Mouse (Mus musculus): ENCODE results near the gene Bcl7a.

Gene Bcl7a

GRCm38 (mm10) chr5:123343707-123344627, at the start of gene Bcl7a:
TSS of gene Bcl7a (plus strand) at chr5:123343834.
- peak; percentile 89 for DNase-seq (ENCODE audit: low read depth)

GRCm38 (mm10) chr5:123294653-123295052, 49.0 kb upstream of the Bcl7a start:
- DNase-seq (ENCODE audit: low read depth): no peak

DNA sequence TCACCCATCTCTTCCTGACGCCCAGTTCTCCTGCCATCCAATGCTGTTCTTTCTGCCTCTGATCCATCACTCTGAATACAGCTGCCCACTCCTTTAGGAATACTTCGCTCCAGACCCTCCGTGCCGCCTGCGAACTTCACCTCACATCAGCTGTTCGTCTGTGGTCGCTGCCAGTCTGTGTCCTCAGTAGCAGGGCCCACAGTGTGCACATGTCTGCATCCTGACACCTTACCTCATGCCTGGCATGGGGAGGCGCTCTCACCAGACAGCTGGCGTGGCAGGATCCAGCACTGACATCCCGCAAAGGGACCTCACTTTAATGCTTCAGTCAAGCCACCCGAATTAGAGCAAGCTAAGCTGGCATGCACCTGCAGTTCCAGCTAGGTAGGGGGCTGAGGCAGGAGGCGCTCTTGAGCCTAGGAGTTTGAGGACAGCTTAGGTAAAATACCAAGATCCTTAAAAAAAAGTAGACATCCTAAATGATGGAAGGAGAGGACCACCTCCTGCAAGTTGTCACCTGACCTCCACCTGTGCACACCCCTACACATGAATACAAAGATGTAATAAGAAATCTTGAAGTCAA, 47.3 kb upstream of the Bcl7a start:
- DNase-seq (ENCODE audit: low read depth): peak; percentile 28

GRCm38 (mm10) chr5:123296972-123297754, 46.5 kb upstream of the Bcl7a start:
- DNase-seq (ENCODE audit: low read depth): no peak

DNA sequence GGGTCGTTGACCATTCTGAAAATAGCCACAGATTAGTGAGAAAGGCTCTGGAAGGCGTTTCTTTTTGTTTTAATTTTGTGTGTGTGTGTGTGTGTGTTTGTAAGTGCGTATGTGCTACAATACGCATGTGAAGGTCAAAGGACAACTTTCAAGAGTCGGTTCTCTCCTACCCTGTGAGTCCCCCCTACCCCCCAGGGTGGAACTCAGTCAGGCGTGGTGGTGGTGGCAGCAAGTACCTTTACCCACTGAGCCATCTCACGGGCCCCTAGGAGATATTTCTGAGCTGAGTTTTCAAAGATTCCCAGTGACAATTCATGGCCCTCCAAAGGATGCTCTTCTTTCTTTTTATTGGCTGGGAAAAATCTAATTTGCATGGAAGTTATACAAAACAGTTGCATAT, 45.8 kb upstream of the Bcl7a start:
- DNase-seq (ENCODE audit: low read depth): no peak

DNA sequence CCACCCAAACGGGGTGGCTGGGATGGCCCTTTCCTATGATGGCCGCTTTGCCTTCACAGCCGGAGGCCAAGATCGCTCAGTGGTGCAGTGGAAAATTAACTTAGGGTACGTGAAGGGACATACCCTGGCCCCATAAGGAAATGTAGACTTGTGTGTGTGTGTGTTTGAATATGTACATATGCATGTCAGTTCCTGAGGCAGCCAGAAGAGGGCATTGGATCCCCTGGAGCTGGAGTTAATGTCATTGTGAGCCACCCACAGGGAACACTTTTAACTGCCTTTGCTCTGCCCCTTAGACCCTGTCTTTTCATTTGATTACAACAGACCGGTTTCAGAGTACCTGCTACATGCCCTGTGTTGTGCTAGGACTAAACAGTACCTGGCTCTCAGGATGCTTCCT, 45.1 kb upstream of the Bcl7a start:
- DNase-seq (ENCODE audit: low read depth): peak; percentile 51

- no peak for DNase-seq (ENCODE audit: low read depth)
Observed at GRCm38 (mm10) chr5:123300496-123301034, 43.1 kb upstream of the Bcl7a start.

- DNase-seq (ENCODE audit: low read depth): no peak
Observed at GRCm38 (mm10) chr5:123301780-123302521, 41.7 kb upstream of the Bcl7a start.

DNA sequence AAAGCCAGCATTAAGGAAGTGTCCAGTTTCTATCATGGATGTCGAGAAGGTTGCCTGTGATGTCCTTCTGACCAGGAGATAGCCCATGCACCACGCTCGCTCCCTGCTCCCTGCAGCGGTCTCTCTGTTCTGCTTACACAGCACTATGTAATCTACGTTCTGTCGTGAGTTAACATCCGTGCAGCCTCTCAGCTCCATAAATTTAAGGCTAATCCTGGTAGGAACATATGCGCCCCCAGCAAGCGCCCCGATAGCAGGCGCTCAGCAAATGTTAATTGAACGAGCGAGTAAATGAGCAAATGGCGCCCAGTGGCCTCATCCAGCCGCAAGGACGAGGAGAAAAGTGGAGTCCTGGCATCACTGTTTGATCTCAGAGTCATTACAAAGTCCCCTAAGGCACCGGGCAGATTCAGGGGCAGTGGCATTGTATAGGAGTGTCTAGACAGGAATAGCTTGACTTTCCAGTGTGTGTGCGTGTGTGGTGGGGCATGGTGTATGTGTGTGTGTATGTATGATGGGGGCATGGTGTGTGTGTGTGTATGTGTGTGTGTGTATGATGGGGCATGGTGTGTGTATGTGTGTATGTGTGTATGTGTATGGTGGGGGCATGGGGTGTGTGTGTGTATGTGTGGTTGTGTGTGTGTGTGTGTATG, 35.9 kb upstream of the Bcl7a start:
- DNase-seq (ENCODE audit: low read depth): no peak

DNA sequence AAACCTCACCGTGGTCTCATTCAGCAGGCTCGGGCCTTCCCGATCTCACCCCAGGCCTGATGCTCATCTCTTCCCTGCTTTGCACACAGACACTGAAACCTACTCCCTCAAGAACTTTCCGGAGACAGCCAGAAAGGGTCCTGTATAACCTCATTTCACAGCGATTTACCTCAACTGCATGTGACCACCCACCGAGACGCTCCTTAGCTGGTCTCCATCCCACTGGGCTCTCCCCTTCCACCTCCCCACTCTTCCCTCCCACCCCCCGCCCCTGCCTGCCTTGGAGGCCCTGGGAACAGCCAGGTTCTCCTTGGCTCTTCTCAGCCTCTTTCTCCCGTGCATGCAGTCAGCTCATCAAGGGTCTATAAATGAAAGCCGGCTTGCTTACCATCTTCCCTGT, 33.8 kb upstream of the Bcl7a start:
- no peak for DNase-seq (ENCODE audit: low read depth)

GRCm38 (mm10) chr5:123310221-123310620, 33.4 kb upstream of the Bcl7a start:
- DNase-seq (ENCODE audit: low read depth): no peak

- DNase-seq (ENCODE audit: low read depth): no peak
Observed at GRCm38 (mm10) chr5:123313058-123313630, 30.5 kb upstream of the Bcl7a start.

- no peak for DNase-seq (ENCODE audit: low read depth)
Observed at GRCm38 (mm10) chr5:123313851-123314380, 29.7 kb upstream of the Bcl7a start.

- DNase-seq (ENCODE audit: low read depth): no peak
Observed at GRCm38 (mm10) chr5:123315219-123315866, 28.3 kb upstream of the Bcl7a start.

- peak; percentile 46 for DNase-seq (ENCODE audit: low read depth)
Observed at GRCm38 (mm10) chr5:123317992-123318391, 25.6 kb upstream of the Bcl7a start.

GRCm38 (mm10) chr5:123320136-123320535, 23.5 kb upstream of the Bcl7a start:
- peak; percentile 37 for DNase-seq (ENCODE audit: low read depth)

DNA sequence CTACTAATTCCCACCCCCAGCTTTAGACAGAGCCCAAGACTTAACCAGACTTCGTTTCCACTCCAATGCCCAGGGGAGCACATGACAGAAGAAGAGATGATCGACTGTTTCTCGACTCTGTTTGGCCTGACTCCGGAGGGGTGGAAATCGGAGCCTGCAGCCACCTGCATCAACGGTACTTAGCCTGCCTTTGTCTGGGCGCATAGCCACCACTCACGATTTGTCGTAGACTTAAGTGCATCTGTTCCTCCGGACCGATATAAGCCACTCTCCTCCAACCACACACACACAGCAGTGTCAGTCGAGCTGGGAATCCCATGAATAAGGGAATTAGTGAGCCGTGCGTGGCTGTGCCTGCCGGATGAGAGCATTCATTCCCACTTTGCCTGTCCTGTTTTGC, 19.4 kb upstream of the Bcl7a start:
- no peak for DNase-seq (ENCODE audit: low read depth)

DNA sequence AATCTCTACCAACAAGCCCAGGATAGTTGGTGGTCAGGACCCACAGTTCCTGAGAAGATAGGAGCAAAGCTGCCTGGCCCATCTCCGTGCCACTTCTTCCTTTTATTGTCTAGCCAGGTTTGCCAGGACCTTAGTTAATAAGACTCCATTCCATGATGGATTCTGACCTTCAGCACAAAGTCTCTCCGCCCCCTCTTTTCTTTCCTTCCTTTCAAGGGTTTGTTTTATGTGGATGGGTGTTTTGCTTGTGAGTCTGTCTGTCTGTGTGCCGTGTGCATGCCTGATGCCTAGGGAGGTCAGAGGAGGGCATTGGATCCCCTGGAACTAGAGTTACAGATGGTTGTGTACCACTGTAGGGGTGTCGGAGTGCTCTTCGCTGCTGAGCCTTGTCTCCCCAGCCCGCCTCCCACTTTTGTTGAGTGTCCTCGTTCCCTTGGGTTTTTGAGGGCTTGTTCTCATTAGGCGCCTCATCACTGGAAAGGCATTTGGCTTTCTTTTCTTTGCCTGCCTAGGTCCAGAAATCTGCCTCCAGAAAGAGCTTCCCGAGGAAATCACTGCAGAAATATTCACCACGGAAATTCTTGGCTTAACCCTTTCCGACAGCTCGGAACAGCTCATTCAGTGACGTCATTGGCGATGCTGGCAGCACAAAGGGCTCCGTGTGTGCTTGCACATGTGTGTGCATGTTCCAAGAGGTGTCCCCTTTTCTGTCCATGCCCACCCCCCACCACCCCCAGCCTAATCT, 17.5 kb upstream of the Bcl7a start:
- no peak for DNase-seq (ENCODE audit: low read depth)

GRCm38 (mm10) chr5:123326751-123327148, 16.9 kb upstream of the Bcl7a start:
- no peak for DNase-seq (ENCODE audit: low read depth)
